Mouse (Mus musculus): ENCODE measurements around the gene Cep78. TPM values are rescaled to one million over a fixed set of nuclear protein-coding genes. Genes with fewer than 3 reads are reported as not detected.
"Not testable (repeated sequence)": the region's sequence is repeated elsewhere in the genome, so short reads cannot be mapped to it uniquely, and the experiment has no call there.

The Cep78 gene
- polyA plus RNA-seq (2014; fragmentation: Nextera tagmentation; extraction: Ambion mirVana) = 52.3 and 52.6 TPM in 2 replicates

DNA sequence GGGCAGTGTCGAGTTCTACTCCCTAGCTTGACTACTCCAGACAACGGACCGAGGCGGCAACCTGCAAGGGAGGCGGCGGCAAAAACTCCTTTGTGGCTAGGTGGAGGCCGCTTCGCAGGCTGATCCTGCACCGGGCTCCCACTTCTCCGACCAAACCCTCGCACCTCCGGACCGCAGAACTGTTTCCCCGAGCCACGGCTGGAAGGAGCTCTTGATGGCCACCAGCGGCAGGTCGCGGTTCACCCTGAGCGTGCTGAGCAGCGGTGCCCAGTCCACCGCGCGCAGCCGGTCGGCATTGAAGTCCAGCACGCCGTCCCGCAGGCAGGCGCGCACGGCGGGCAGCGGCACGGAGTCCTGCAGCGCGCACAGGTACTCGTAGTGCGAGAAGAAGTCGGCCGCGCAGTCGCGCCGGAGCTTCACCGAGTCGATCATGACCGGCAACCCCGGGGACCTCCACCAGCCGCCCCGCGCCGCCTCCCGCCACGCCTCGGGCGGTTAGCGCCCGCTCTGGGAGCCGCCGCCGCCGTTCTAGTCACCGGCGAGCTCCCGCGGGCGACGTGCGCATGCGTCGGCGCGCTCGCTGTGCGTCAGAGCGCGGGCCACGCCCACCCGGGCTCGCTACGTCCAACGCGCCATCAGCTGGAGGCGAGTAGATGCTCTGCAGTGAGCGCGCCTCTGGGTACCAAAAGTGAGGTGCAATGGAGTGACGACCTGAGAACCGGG is at the start of gene Cep78:
Cep78 (minus strand) TSS at position 541 of the 723 bp plus-strand sequence.
- peak within 1 kb of the TSS; percentile 86 for H3K27ac ChIP-seq (ENCODE audit: low read depth, low read length)
- peak within 1 kb of the TSS; percentile 53 for H3K4me3 ChIP-seq (ENCODE audit: low read depth, low read length)
- H3K4me2 ChIP-seq (replicated peaks; ENCODE audit: low read depth, low read length) = peak within 1 kb of the TSS; percentile 55
- no peaks in the 10 kb centered on the region for H3K9me3 ChIP-seq (ENCODE audit: control insufficient read depth, low read length)
- WGBS = under 1% methylated on average over 88 of the region's 88 CpGs
- ATAC-seq (ENCODE audit: low FRiP score) (peak; percentile 91), DNase-seq (ENCODE audit: low spot score) (peak; percentile 98)
- H3K27me3 ChIP-seq (ENCODE audit: control insufficient read depth, insufficient read depth, low read length) = no peaks in the 10 kb centered on the region
- peak within 1 kb of the TSS; percentile 77 for H3K9ac ChIP-seq (ENCODE audit: low read depth, low read length)
- H3K4me1 ChIP-seq (replicated peaks; ENCODE audit: control insufficient read depth, insufficient read depth, low read length) = no peaks in the 10 kb centered on the region
- no peaks in the 10 kb centered on the region for H3K36me3 ChIP-seq (ENCODE audit: control insufficient read depth, insufficient read depth, low read length)

- no peak for ATAC-seq (ENCODE audit: low FRiP score)
- H3K4me3 ChIP-seq (ENCODE audit: low read depth, low read length) = no peak overlapping the region
- H3K27me3 ChIP-seq (ENCODE audit: control insufficient read depth, insufficient read depth, low read length) = no peaks in the 10 kb centered on the region
- DNase-seq (ENCODE audit: low spot score) = no peak
- H3K27ac ChIP-seq (ENCODE audit: low read depth, low read length) = no peak overlapping the region
- no peak overlapping the region for H3K9ac ChIP-seq (ENCODE audit: low read depth, low read length)
- no peaks in the 10 kb centered on the region for H3K36me3 ChIP-seq (ENCODE audit: control insufficient read depth, insufficient read depth, low read length)
- WGBS = 92% methylated on average over 4 of the region's 4 CpGs
- H3K4me2 ChIP-seq (replicated peaks; ENCODE audit: low read depth, low read length) = no peak overlapping the region
- H3K4me1 ChIP-seq (replicated peaks; ENCODE audit: control insufficient read depth, insufficient read depth, low read length) = no peaks in the 10 kb centered on the region
- no peaks in the 10 kb centered on the region for H3K9me3 ChIP-seq (ENCODE audit: control insufficient read depth, low read length)
These were observed 46.5 kb upstream of the Cep78 start for GRCm38 (mm10) chr19:16031276-16031675.

GRCm38 (mm10) chr19:16029253-16029771 is 44.5 kb upstream of the Cep78 start:
- DNase-seq (ENCODE audit: low spot score); H3K27me3 ChIP-seq (ENCODE audit: control insufficient read depth, insufficient read depth, low read length); H3K4me3 ChIP-seq (ENCODE audit: low read depth, low read length); H3K36me3 ChIP-seq (ENCODE audit: control insufficient read depth, insufficient read depth, low read length); H3K4me2 ChIP-seq (replicated peaks; ENCODE audit: low read depth, low read length); H3K9me3 ChIP-seq (ENCODE audit: control insufficient read depth, low read length); H3K4me1 ChIP-seq (replicated peaks; ENCODE audit: control insufficient read depth, insufficient read depth, low read length); H3K27ac ChIP-seq (ENCODE audit: low read depth, low read length); H3K9ac ChIP-seq (ENCODE audit: low read depth, low read length): not testable (repeated sequence)
- peak; percentile 53 for ATAC-seq (ENCODE audit: low FRiP score)
- 36% methylated on average over 7 of the region's 9 CpGs for WGBS

- Histone ChIP-seq H3K27me3 (ENCODE audit: control insufficient read depth, insufficient read depth, low read length) (no peaks in the 10 kb centered on the region), H3K9ac (ENCODE audit: low read depth, low read length) (no peak overlapping the region), H3K4me2 (replicated peaks; ENCODE audit: low read depth, low read length) (no peak overlapping the region), H3K36me3 (ENCODE audit: control insufficient read depth, insufficient read depth, low read length) (no peaks in the 10 kb centered on the region), H3K9me3 (ENCODE audit: control insufficient read depth, low read length) (no peaks in the 10 kb centered on the region), H3K4me1 (replicated peaks; ENCODE audit: control insufficient read depth, insufficient read depth, low read length) (no peaks in the 10 kb centered on the region), H3K4me3 (ENCODE audit: low read depth, low read length) (no peak overlapping the region), H3K27ac (ENCODE audit: low read depth, low read length) (no peak overlapping the region)
- DNase-seq (ENCODE audit: low spot score) (peak; percentile 49), ATAC-seq (ENCODE audit: low FRiP score) (no peak)
- 66% methylated on average over 5 of the region's 5 CpGs for WGBS
These were observed 44.0 kb upstream of the Cep78 start for GRCm38 (mm10) chr19:16028746-16029252.

DNA sequence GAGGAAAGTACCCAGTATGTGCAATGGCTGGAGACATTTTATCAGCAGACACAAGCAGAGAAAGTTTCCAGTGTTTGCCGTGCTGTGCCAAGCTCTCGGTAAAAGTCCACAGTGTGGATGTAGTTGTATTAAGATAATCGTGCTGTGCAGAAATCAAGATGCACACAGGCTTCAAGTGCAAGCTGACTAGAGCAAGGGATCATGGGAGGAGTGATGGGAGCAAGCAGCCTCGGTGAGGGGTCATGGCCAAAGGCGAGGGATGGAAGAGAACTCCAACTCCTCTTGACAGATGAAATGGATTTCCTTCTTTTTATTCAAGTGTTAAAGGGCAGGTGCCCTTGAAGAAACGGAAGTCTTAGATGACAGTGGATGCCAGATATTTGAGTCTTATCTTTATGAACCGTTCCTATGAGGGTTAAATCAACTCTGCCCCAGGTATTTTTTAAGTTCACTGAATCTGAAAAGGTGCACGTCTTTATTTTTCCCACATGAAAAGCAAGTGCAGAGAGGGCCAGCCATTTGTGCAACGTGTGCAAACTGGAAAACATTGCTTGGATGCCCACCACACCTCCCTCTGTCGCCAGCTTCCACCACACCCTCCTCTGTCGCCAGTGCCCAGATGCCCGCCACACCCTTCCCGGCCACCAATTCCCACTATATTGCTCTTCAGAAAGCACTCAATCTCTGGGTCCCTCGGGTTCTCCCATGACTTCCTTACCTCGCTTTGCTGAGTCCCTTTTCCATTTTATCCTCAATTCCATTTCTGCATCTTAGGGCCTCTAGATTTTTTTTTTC is 43.3 kb upstream of the Cep78 start:
- Histone ChIP-seq H3K4me1 (replicated peaks; ENCODE audit: control insufficient read depth, insufficient read depth, low read length) (no peaks in the 10 kb centered on the region), H3K36me3 (ENCODE audit: control insufficient read depth, insufficient read depth, low read length) (no peaks in the 10 kb centered on the region), H3K4me2 (replicated peaks; ENCODE audit: low read depth, low read length) (no peak overlapping the region), H3K4me3 (ENCODE audit: low read depth, low read length) (no peak overlapping the region), H3K27me3 (ENCODE audit: control insufficient read depth, insufficient read depth, low read length) (no peaks in the 10 kb centered on the region), H3K27ac (ENCODE audit: low read depth, low read length) (no peak overlapping the region), H3K9me3 (ENCODE audit: control insufficient read depth, low read length) (no peaks in the 10 kb centered on the region), H3K9ac (ENCODE audit: low read depth, low read length) (no peak overlapping the region)
- ATAC-seq (ENCODE audit: low FRiP score) (no peak), DNase-seq (ENCODE audit: low spot score) (no peak)
- 85% methylated on average over 15 of the region's 15 CpGs for WGBS

DNA sequence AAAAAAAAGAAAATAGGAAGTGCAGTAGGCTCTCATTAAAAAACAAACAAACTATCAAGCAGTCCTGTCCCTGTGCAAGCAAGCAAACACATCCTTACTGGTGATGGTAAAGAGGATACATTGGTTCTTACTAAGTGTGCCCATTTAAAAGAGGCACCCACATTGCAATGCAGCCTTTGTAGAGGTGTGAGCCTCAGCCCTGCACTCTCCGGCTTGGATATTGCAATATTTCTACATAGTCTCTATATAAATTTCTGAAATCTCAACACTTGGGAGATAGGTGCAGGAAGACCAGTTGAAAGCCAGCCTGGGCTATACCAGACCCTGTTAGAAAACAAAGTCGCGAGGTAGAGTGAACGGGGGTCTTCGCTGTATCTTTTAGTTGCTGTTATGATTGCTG is 41.5 kb upstream of the Cep78 start:
- WGBS = 96% methylated on average over 5 of the region's 5 CpGs
- Histone ChIP-seq H3K9me3 (ENCODE audit: control insufficient read depth, low read length) (no peaks in the 10 kb centered on the region), H3K9ac (ENCODE audit: low read depth, low read length) (no peak overlapping the region), H3K27ac (ENCODE audit: low read depth, low read length) (no peak overlapping the region), H3K4me1 (replicated peaks; ENCODE audit: control insufficient read depth, insufficient read depth, low read length) (no peaks in the 10 kb centered on the region), H3K4me2 (replicated peaks; ENCODE audit: low read depth, low read length) (no peak overlapping the region), H3K27me3 (ENCODE audit: control insufficient read depth, insufficient read depth, low read length) (no peaks in the 10 kb centered on the region), H3K36me3 (ENCODE audit: control insufficient read depth, insufficient read depth, low read length) (no peaks in the 10 kb centered on the region), H3K4me3 (ENCODE audit: low read depth, low read length) (no peak overlapping the region)
- no peak for DNase-seq (ENCODE audit: low spot score)
- no peak for ATAC-seq (ENCODE audit: low FRiP score)

DNA sequence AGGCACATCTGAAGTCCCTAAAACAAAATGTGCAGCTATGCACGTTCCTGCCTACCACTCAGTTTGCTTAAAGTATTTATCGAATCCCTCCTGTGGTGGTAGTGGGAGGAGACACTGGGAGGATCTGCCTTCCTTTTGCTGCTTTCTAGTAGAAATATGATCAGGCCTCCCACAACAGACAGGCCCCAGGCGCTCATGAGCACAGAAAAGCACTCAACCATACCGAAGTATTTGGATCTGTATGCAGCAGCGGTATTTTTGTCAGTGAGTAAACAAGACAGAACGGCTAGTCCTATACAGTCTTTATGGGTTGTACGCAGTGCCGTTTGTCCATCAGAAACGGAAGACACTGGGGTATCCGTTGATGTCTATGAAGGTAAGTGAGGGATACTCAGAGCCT is 37.4 kb upstream of the Cep78 start:
- no peaks in the 10 kb centered on the region for H3K36me3 ChIP-seq (ENCODE audit: control insufficient read depth, insufficient read depth, low read length)
- no peaks in the 10 kb centered on the region for H3K9me3 ChIP-seq (ENCODE audit: control insufficient read depth, low read length)
- 73% methylated on average over 10 of the region's 10 CpGs for WGBS
- DNase-seq (ENCODE audit: low spot score) = no peak
- no peak overlapping the region for H3K27ac ChIP-seq (ENCODE audit: low read depth, low read length)
- no peak overlapping the region for H3K4me2 ChIP-seq (replicated peaks; ENCODE audit: low read depth, low read length)
- ATAC-seq (ENCODE audit: low FRiP score) = no peak
- H3K27me3 ChIP-seq (ENCODE audit: control insufficient read depth, insufficient read depth, low read length) = no peaks in the 10 kb centered on the region
- no peak overlapping the region for H3K4me3 ChIP-seq (ENCODE audit: low read depth, low read length)
- no peak overlapping the region for H3K9ac ChIP-seq (ENCODE audit: low read depth, low read length)
- no peaks in the 10 kb centered on the region for H3K4me1 ChIP-seq (replicated peaks; ENCODE audit: control insufficient read depth, insufficient read depth, low read length)

DNA sequence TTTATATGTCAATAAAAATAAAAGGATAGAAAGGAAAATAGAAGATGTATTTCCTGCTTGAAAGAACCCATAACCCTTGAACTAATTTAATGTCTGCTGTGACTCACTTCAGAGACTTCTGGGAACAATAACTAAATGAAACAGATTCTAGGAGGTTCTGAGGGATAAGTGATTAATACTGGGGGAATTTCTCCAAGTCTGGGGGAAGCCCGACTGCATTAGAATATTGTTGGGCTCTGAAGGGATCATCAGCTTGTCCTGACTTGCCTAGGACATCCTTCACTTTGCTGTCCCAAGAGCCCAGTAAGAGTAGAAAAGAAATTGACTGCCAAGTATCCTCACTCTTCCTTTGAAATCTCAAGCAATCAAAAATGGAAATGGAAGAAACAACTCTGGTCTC is 31.4 kb upstream of the Cep78 start:
- Histone ChIP-seq H3K36me3 (ENCODE audit: control insufficient read depth, insufficient read depth, low read length) (no peaks in the 10 kb centered on the region), H3K9me3 (ENCODE audit: control insufficient read depth, low read length) (no peaks in the 10 kb centered on the region), H3K4me2 (replicated peaks; ENCODE audit: low read depth, low read length) (no peak overlapping the region), H3K27me3 (ENCODE audit: control insufficient read depth, insufficient read depth, low read length) (no peaks in the 10 kb centered on the region), H3K4me3 (ENCODE audit: low read depth, low read length) (no peak overlapping the region), H3K9ac (ENCODE audit: low read depth, low read length) (no peak overlapping the region), H3K27ac (ENCODE audit: low read depth, low read length) (no peak overlapping the region), H3K4me1 (replicated peaks; ENCODE audit: control insufficient read depth, insufficient read depth, low read length) (no peaks in the 10 kb centered on the region)
- ATAC-seq (ENCODE audit: low FRiP score) (no peak), DNase-seq (ENCODE audit: low spot score) (no peak)
- 81% methylated on average over 1 of the region's 1 CpGs for WGBS

Measured in hindbrain, embryonic 11.5 days (tissue).